Mouse (Mus musculus): ENCODE results near the gene Slc8b1. TPM values are rescaled to one million over a fixed set of nuclear protein-coding genes. Genes with fewer than 3 reads are reported as not detected.
A peak's percentile ranks its signal among the peaks of the same experiment; 100 is the strongest.

The Slc8b1 gene
- total RNA-seq, 2 experiments from 2014 or later, result 26.4 to 31.7 TPM

DNA sequence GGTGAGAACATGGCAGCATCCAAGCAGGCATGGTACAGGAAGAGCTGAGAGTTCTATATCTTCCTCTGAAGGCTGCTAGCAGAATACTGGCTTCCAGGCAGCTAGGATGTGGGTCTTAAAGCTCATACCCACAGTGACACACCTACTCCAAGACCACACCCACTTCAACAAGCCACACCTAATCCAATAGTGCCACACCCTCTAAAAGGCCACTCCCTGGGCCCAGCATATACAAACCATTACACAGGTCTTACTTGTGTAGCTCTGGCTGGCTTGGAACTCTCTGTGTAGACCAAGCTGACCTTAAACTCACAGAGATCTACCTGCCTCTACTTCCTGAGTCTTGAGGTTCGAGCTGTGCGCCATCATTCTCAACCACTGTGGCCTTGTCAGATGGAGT is 13.8 kb downstream of the Slc8b1 start:
- no peak for DNase-seq (ENCODE audit: low spot score in 2 of 2)

DNA sequence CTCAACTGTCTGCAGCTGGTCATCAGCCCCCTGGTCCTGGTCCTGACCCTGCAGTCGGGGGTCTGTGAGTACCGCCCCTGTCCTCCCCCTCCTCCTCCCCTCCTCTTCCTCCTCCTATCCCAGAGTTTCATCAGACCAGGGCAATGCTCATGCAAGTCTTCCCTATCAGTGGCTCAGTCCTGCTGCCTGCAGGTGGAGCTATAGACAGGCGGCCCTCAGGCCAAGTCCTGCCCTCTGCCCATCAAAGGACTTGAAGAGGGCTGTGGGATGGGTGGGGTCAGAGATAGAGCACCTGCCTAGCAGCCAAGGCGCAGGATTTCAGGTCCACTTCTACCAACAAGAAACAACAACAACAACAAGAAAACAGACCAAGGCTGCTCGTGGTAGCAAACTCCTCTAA is 14.8 kb downstream of the Slc8b1 start:
- no peak for DNase-seq (ENCODE audit: low spot score in 2 of 2)

- DNase-seq (ENCODE audit: low spot score in 2 of 2), result no peak
These were observed 15.3 kb downstream of the Slc8b1 start for GRCm38 (mm10) chr5:120526311-120526710.

DNA sequence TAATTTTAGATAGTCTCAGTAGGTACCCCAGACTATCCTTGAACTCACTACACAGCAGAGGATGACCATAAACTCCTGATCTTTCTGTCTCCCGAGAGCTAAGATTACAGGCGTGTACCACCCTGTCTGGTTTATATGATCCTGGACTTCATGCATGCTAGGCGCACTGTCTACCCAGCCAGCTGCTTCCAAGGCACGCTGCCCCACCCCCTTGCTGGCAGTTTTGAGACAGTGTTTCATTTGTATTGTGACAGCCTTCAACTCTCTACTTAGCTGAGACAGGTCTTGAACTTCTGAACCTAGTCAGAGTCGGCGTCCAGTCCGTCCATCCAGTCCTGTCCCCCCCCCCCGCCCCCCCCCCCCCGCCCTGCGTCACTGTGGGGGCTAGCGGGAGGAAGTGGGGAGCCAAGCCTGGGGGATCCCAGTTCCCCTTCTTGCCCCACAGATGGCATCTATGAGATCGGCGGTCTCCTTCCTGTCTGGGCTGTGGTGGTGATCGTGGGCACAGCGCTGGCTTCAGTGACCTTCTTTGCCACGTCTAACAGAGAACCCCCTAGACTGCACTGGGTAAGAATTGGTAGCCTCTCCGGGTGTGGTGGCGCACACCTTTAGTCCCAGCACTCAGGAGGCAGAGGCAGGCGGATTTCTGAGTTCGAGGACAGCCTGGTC is 16.5 kb downstream of the Slc8b1 start:
- no peak for DNase-seq (ENCODE audit: low spot score in 2 of 2)

DNA sequence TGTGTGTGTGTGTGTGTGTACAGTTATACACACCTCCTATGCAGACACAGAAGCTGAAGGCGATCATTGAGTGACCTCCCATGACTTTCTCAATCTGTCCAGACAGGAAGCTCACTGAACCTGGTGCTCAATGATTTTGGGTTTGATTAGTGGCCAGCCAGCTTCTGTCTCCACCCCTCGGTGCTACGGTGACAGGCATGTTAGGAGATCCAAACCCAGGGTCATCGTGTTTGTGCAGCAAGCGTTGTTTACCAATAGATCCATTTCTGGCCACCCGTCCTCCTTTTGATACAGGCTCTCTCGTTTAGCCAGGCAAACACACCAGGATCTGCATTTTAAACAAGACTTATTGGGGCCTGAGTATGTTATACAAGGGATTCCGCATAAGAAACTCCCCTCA is 20.7 kb downstream of the Slc8b1 start:
- DNase-seq (ENCODE audit: low spot score in 2 of 2), result no peak

GRCm38 (mm10) chr5:120534071-120534685 is 23.2 kb downstream of the Slc8b1 start:
- DNase-seq (ENCODE audit: low spot score in 2 of 2), result no peak

GRCm38 (mm10) chr5:120534686-120535075 is 23.7 kb downstream of the Slc8b1 start:
- DNase-seq (ENCODE audit: low spot score in 2 of 2), result no peak

DNA sequence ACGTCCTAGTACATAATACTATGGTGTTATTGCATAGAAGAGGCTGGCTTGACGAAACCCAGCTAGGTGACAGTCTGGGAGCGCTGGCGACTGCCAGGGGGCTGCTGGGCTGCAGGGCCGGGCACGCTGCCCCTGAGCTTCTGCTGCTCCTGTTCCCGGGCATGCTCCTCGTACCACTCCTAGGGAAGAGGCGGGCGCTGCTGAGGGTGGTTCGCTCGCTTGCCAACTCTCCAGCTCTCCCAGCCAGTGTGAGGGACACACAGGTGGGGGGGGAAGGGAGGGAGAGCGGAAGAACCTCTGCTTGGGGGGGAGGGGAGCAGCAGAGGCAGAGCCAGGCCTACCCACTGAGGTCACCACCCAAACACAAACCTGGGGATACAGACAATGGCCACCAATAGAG is 25.1 kb downstream of the Slc8b1 start:
- DNase-seq (ENCODE audit: low spot score in 2 of 2), result no peak

- DNase-seq (ENCODE audit: low spot score in 2 of 2), result no peak
These were observed 25.7 kb downstream of the Slc8b1 start for GRCm38 (mm10) chr5:120536632-120537031.

DNA sequence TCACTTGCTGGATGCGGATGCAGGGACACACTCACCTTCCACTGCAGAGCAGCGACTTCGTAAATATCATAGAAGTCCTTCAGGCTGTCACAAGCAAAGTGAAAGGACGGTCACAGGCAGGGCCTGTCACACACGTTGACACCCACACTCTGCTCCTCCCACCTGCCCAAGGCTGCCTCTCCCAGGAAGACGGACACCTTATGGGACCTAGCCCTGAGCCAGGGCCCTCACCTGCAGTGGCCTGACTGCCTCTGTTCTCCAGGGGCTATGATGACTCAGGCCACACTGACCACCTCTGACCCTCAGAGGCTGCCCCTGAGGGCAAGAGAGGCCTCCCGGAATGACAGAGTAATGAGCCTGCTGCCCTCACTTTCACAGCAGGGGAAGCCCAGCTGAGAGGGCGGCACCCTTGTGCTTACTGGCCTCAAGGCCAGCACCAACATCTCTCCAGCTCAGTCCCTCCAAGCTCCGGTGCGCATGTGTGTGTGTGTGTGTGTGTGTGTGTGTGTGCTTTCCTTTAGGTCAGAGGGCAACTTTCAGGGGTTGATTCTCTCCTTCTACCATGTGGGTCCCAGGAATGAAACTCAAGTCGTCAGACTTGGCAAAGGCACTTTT is 37.4 kb downstream of the Slc8b1 start:
- no peak for DNase-seq (ENCODE audit: low spot score in 2 of 2)

DNA sequence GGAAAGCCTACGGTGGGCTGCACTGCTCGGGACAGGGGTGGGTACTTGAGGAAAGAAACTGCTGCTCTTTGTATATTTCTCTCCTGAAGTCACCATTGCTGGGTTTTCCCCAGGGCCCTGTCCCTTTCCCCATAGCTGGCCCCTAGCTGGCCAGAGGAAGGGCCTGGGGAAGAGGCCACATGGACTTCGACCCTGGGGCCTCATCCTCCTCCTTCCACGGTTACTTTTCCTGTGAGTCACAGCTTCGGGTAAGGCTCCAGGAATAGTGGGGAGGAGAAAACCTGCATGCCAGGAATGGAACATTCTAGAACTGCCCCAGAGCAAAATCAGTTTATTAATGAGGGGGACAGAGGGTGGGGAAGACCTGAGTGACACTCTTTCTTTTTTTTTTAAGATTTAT is 39.2 kb downstream of the Slc8b1 start:
- no peak for DNase-seq (ENCODE audit: low spot score in 2 of 2)

DNA sequence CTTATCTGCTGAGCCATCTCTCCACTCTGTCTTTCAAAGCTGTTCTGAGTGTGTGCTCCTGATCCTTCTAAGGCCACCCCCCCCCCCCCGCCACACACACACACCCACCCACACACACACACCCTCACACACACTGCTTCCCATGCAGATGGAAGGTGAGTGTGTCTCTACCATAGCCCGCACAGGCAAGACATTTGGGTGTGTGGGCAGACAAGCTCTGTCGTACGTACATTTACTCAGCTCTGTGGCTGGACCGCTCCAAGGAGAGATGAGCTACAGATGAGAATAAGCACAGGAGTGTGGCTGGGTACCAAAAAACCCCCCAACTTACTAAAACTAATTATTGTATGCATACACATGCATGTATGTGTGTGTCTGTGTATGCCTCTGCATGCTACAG is 39.7 kb downstream of the Slc8b1 start:
- DNase-seq (ENCODE audit: low spot score in 2 of 2), result no peak

DNA sequence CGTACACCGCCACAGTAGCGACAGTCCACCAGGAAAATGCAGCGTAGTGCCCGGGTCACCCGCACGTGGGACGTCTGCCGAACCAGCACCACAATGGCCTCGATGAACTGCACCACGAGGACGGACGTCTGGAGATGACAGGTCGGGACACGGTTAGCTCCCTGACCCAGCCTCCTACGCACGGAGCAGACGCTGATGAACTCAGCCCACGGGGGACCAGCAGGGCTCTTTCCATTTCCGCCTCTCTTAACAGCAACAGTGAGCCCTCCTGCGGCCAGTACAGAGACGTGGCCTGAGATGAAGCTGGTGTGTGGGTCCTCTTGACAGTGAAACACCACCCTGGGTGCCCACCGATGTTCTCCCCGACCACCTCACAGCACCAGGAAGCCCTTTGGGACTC is 44.9 kb downstream of the Slc8b1 start:
- DNase-seq (ENCODE audit: low spot score in 2 of 2), result no peak

DNA sequence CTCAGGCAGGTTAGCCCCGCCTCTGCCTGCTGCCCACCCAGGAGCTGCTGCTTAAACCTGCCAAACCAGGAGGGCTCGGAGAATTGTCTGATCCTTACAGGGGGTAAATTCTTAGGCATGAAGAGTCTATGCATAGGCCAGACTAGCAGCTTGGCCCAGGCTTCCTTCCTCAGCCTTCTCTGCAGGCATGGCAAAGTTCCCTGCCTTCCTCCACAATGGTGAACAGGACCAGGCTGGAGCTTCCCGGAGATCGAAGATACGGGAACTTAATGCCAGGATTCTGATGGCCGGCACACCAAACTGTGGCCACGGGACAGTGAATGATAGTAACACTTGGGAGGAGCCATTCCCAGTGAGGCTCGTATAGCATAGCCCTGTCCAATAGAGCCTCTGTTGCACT is 47.1 kb downstream of the Slc8b1 start:
- DNase-seq (ENCODE audit: low spot score in 2 of 2), result no peak

DNA sequence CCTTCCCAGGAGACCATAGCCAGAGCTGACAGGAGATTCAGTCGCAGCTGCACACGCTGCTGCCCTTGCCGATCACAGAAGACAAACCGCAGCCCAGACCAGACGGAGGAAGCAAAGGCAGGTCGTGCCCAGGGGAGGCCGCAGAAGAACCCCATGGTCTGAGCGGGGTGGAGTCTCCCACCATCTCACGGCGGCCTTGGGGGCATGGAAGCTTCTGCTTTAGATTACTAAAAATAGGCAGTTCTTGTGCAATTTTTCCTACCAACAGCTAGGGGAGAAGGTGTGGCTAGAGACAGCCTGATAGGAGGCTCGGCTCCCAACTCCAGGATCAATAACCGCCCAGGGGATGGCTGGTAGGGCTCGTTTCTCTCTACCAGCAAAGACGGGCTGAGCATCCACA is 47.8 kb downstream of the Slc8b1 start:
- no peak for DNase-seq (ENCODE audit: low spot score in 2 of 2)

GRCm38 (mm10) chr5:120560129-120560615 is 49.2 kb downstream of the Slc8b1 start:
- no peak for DNase-seq (ENCODE audit: low spot score in 2 of 2)

GRCm38 (mm10) chr5:120560616-120561311 is 49.8 kb downstream of the Slc8b1 start:
- no peak for DNase-seq (ENCODE audit: low spot score in 2 of 2)

DNA sequence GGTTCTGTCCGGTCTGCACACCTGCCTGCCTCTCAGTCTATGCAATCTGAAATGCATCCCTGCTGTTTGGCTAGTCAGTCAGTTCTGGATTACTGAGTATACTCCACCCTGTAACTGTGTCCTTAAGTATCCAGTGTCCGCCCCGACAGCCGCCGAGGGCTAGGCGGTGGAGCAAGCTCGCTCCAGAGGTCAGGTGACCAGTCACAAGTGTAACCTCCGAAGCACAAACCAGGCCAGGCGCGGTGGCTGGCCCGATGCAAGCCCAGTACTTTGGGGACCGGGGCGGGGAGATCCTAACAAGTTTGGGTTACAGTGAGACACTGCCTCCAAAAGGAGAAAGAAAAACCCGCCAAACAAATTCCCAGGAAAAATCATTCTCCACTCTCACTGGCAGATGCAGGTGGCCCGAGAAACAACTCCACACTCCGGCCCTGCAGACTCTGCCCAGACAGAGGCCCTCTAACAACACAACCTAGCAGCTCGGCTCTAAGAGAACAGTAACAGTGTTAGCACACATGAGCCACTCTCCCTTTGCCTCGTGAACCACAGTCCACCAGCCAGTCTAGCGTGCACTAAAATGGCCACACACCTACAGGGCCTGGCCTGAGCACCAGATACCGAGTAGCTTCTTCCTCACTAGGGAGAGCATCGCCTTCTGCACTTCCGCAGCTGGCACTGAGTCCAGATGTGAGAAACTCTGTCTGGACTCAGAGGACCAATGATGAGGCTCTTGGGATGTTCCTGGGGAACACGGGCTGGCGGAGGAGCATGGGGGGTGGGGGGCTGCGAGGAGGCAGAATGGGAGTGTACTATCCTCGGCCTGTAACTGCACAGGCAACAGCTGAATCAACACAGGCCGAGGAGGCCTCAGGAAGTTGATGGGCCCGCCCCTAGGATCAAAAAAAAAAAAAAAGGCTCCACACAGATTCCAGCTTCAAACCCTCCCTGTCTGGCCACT is 52.3 kb downstream of the Slc8b1 start:
- DNase-seq (ENCODE audit: low spot score in 2 of 2), result peak in 1 of 2 experiments; percentile 59

GRCm38 (mm10) chr5:120563914-120564311 is 52.9 kb downstream of the Slc8b1 start:
- no peak for DNase-seq (ENCODE audit: low spot score in 2 of 2)

DNA sequence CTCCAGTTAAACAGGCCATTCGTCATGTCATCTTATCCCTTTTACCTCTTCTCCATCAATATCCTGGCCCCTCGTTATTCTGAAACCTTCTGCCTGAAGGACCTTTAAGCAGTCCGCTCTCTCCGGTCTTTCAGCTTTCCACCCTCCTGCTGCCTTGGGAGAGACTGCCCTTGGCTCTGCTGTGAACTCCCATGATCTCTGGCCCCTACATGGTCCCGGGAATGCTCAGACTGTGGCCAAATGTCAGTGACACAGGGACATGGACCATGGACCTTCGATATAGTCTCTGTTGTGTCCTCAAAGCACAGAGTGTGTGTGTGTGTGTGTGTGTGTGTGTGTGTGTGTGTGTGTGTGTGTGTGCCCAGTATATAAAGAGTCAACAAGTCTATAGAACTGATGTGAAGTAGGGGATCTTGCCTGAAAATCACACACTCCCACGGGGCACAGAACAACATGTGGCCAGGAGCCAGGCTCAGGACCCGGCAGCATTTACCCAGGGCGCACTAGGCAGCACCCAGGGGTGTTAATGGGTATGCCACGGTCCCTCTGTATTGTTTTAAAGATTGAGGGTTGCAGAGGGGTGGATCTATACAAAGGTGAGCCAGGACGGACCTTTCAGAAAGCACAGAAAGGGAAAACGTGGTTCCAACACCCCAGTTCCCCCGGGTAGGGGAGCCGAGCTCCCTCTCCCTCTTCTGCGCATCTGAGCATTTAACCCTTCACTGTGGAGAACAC is 54.4 kb downstream of the Slc8b1 start:
- no peak for DNase-seq (ENCODE audit: low spot score in 2 of 2)
